Mouse (Mus musculus) hindbrain, embryonic 14.5 days (tissue): ENCODE results near the gene Tbc1d23. TPM values are rescaled to one million over a fixed set of nuclear protein-coding genes. Genes with fewer than 3 reads are reported as not detected.

Experiments
- ATAC-seq: fragments of 200-750 bp; cut with Nextera tagmentation; 2 replicates; pipeline ENCODE4 v1.8.0; 2017; ENCODE audit warnings: moderate number of reproducible peaks, mild to moderate bottlenecking, moderate TSS enrichment, moderate library complexity; ENCODE audit not compliant: low FRiP score
- DNase-seq: peaks from one replicate; pipeline ENCODE4 v3.0.0-alpha.2; 2015; ENCODE audit warnings: low spot score
- H3K27ac ChIP-seq: fragments of 300-500 bp; sonication (generic); 2 replicates; pipeline ENCODE4 v1.5.1; 2014; ENCODE audit warnings: mild to moderate bottlenecking, moderate library complexity
- H3K27me3 ChIP-seq: fragments of 300-500 bp; sonication (generic); 2 replicates; pipeline ENCODE4 v1.6.1; 2014; ENCODE audit warnings: mild to moderate bottlenecking, low read length, mixed read lengths; ENCODE audit not compliant: control insufficient read depth, insufficient read depth
- H3K36me3 ChIP-seq: fragments of 300-500 bp; sonication (generic); replicated peaks from 2 replicates; pipeline ENCODE4 v1.6.1; 2014; ENCODE audit not compliant: control insufficient read depth, insufficient read depth
- H3K4me1 ChIP-seq: fragments of 300-500 bp; sonication (generic); replicated peaks from 2 replicates; pipeline ENCODE4 v1.6.1; 2014; ENCODE audit warnings: antibody characterized with exemption, low read length, mixed read lengths; ENCODE audit not compliant: control insufficient read depth, insufficient read depth
- H3K4me2 ChIP-seq: fragments of 300-500 bp; sonication (generic); replicated peaks from 2 replicates; pipeline ENCODE4 v1.6.1; 2014; ENCODE audit warnings: mild to moderate bottlenecking, moderate library complexity
- H3K4me3 ChIP-seq: fragments of 300-500 bp; sonication (generic); replicated peaks from 2 replicates; pipeline ENCODE4 v1.5.1; 2014; ENCODE audit warnings: mild to moderate bottlenecking, low read length
- H3K9ac ChIP-seq: fragments of 300-500 bp; sonication (generic); 2 replicates; pipeline ENCODE4 v1.6.1; 2014
- H3K9me3 ChIP-seq: fragments of 300-500 bp; sonication (generic); 2 replicates; pipeline ENCODE4 v1.6.1; 2016; ENCODE audit warnings: low read length; ENCODE audit not compliant: control insufficient read depth
- WGBS: fragments of 180-500 bp; shearing (Covaris S2); extraction: QIAGEN DNeasy Blood & Tissue Kit; methylation state at CpG from one replicate; pipeline ENCODE4 v1.1.7; 2014; 5-methylcytosine and 5-hydroxymethylcytosine counted together
- polyA plus RNA-seq: library from polyadenylated mRNA; unstranded; fragments of >200 nt; fragmentation: Nextera tagmentation; extraction: Ambion mirVana; gene quantifications from 2 replicates; pipeline ENCODE4 v1.2.1, GENCODE M21; 2014

Tbc1d23 gene
- polyA plus RNA-seq, 1 experiment from 2014 or later = 41.4 TPM

GRCm38 (mm10) chr16:57226444-57226843 is 4.9 kb downstream of the Tbc1d23 start:
- Histone ChIP-seq H3K27me3 (no peaks in the 10 kb centered on the region), H3K36me3 (no peaks in the 10 kb centered on the region), H3K9ac (no peak overlapping the region), H3K9me3 (no peaks in the 10 kb centered on the region), H3K27ac (no peak overlapping the region), H3K4me3 (no peak overlapping the region), H3K4me2 (no peak overlapping the region), H3K4me1 (peaks cover 9% of the 10 kb centered on the region)
- ATAC-seq (no peak), DNase-seq (no peak)
- 86% methylated on average over 5 of the region's 5 CpGs for WGBS

GRCm38 (mm10) chr16:57220361-57220760 is 10.9 kb downstream of the Tbc1d23 start:
- no peaks in the 10 kb centered on the region for H3K27me3 ChIP-seq
- 95% methylated on average over 6 of the region's 6 CpGs for WGBS
- no peak overlapping the region for H3K9ac ChIP-seq
- ATAC-seq (no peak), DNase-seq (no peak)
- H3K27ac ChIP-seq = no peak overlapping the region
- peaks cover 16% of the 10 kb centered on the region for H3K36me3 ChIP-seq
- no peak overlapping the region for H3K4me3 ChIP-seq
- H3K9me3 ChIP-seq = no peaks in the 10 kb centered on the region
- H3K4me1 ChIP-seq = no peaks in the 10 kb centered on the region
- no peak overlapping the region for H3K4me2 ChIP-seq

- Histone ChIP-seq H3K4me2 (no peak overlapping the region), H3K9me3 (no peaks in the 10 kb centered on the region), H3K36me3 (peaks cover 44% of the 10 kb centered on the region), H3K9ac (no peak overlapping the region), H3K4me3 (no peak overlapping the region), H3K27ac (no peak overlapping the region), H3K4me1 (no peaks in the 10 kb centered on the region), H3K27me3 (no peaks in the 10 kb centered on the region)
- no peak for ATAC-seq
- DNase-seq = no peak
Observed at GRCm38 (mm10) chr16:57215957-57216356, 15.3 kb downstream of the Tbc1d23 start.

GRCm38 (mm10) chr16:57211037-57211436 is 20.3 kb downstream of the Tbc1d23 start:
- H3K27ac ChIP-seq = no peak overlapping the region
- H3K9ac ChIP-seq = no peak overlapping the region
- no peaks in the 10 kb centered on the region for H3K9me3 ChIP-seq
- no peak overlapping the region for H3K4me3 ChIP-seq
- H3K4me2 ChIP-seq = no peak overlapping the region
- H3K27me3 ChIP-seq = no peaks in the 10 kb centered on the region
- peaks cover 56% of the 10 kb centered on the region for H3K36me3 ChIP-seq
- no peak for DNase-seq
- WGBS = 98% methylated on average over 2 of the region's 2 CpGs
- no peaks in the 10 kb centered on the region for H3K4me1 ChIP-seq
- no peak for ATAC-seq

- Histone ChIP-seq H3K27ac (no peak overlapping the region), H3K4me1 (no peaks in the 10 kb centered on the region), H3K9me3 (no peaks in the 10 kb centered on the region), H3K27me3 (no peaks in the 10 kb centered on the region), H3K36me3 (peaks cover 48% of the 10 kb centered on the region), H3K4me2 (no peak overlapping the region), H3K9ac (no peak overlapping the region), H3K4me3 (no peak overlapping the region)
- 89% methylated on average over 2 of the region's 2 CpGs for WGBS
- DNase-seq (no peak), ATAC-seq (no peak)
Observed at GRCm38 (mm10) chr16:57208342-57208741, 23.0 kb downstream of the Tbc1d23 start.

- Histone ChIP-seq H3K4me1 (no peaks in the 10 kb centered on the region), H3K27ac (no peak overlapping the region), H3K9ac (no peak overlapping the region), H3K36me3 (peaks cover 22% of the 10 kb centered on the region), H3K27me3 (no peaks in the 10 kb centered on the region), H3K4me2 (no peak overlapping the region), H3K9me3 (no peaks in the 10 kb centered on the region), H3K4me3 (no peak overlapping the region)
- WGBS = 67% methylated on average over 3 of the region's 3 CpGs
- DNase-seq (no peak), ATAC-seq (no peak)
Observed at GRCm38 (mm10) chr16:57197281-57197680, 34.0 kb downstream of the Tbc1d23 start.

GRCm38 (mm10) chr16:57196590-57196989 is 34.7 kb downstream of the Tbc1d23 start:
- Histone ChIP-seq H3K4me1 (no peaks in the 10 kb centered on the region), H3K9me3 (no peaks in the 10 kb centered on the region), H3K4me3 (no peak overlapping the region), H3K9ac (no peak overlapping the region), H3K36me3 (peaks cover 29% of the 10 kb centered on the region), H3K27me3 (no peaks in the 10 kb centered on the region), H3K4me2 (no peak overlapping the region), H3K27ac (no peak overlapping the region)
- 89% methylated on average over 5 of the region's 5 CpGs for WGBS
- no peak for ATAC-seq
- no peak for DNase-seq

GRCm38 (mm10) chr16:57191214-57191613 is 40.1 kb downstream of the Tbc1d23 start:
- Histone ChIP-seq H3K9ac (no peak overlapping the region), H3K27me3 (no peaks in the 10 kb centered on the region), H3K4me3 (no peak overlapping the region), H3K4me1 (no peaks in the 10 kb centered on the region), H3K9me3 (no peaks in the 10 kb centered on the region), H3K4me2 (no peak overlapping the region), H3K36me3 (peaks cover 51% of the 10 kb centered on the region), H3K27ac (no peak overlapping the region)
- DNase-seq (no peak), ATAC-seq (no peak)
- WGBS = 86% methylated on average over 14 of the region's 14 CpGs

- ATAC-seq = no peak
- Histone ChIP-seq H3K4me3 (no peak overlapping the region), H3K27me3 (no peaks in the 10 kb centered on the region), H3K4me1 (no peaks in the 10 kb centered on the region), H3K9ac (no peak overlapping the region), H3K27ac (no peak overlapping the region), H3K36me3 (peaks cover 58% of the 10 kb centered on the region), H3K4me2 (no peak overlapping the region), H3K9me3 (no peaks in the 10 kb centered on the region)
- 93% methylated on average over 8 of the region's 8 CpGs for WGBS
- no peak for DNase-seq
Observed at GRCm38 (mm10) chr16:57190390-57190789, 40.9 kb downstream of the Tbc1d23 start.

- peaks cover 65% of the 10 kb centered on the region for H3K36me3 ChIP-seq
- 93% methylated on average over 2 of the region's 2 CpGs for WGBS
- H3K4me2 ChIP-seq = no peak overlapping the region
- no peaks in the 10 kb centered on the region for H3K27me3 ChIP-seq
- no peak for ATAC-seq
- H3K9me3 ChIP-seq = no peaks in the 10 kb centered on the region
- no peak overlapping the region for H3K4me3 ChIP-seq
- no peak for DNase-seq
- H3K9ac ChIP-seq = no peak overlapping the region
- no peaks in the 10 kb centered on the region for H3K4me1 ChIP-seq
- H3K27ac ChIP-seq = no peak overlapping the region
Observed at GRCm38 (mm10) chr16:57189493-57189892, 41.8 kb downstream of the Tbc1d23 start.
